Mouse (Mus musculus) erythroblast, embryonic 14.5 days (primary cell): Measurements from ENCODE around the gene Dnaic2. TPM values are rescaled to one million over a fixed set of nuclear protein-coding genes. Genes with fewer than 3 reads are reported as not detected.

ENCODE experiments used
- H3K27me3 ChIP-seq: 2 replicates; pipeline ENCODE4 v1.6.1; 2012; ENCODE audit warnings: inconsistent platforms; ENCODE audit not compliant: control insufficient read depth
- H3K36me3 ChIP-seq: 2 replicates; pipeline ENCODE4 v1.6.1; 2012; ENCODE audit warnings: mild to moderate bottlenecking, inconsistent platforms; ENCODE audit not compliant: control insufficient read depth
- H3K4me1 ChIP-seq: 2 replicates; pipeline ENCODE4 v1.6.1; 2012; ENCODE audit warnings: inconsistent platforms; ENCODE audit not compliant: control insufficient read depth
- H3K4me3 ChIP-seq: replicated peaks from 2 replicates; pipeline ENCODE3; 2012; ENCODE audit warnings: moderate library complexity, mild to moderate bottlenecking, inconsistent platforms
- H3K9me3 ChIP-seq: 2 replicates; pipeline ENCODE4 v1.6.1; 2012; ENCODE audit warnings: low read length, inconsistent platforms, mixed read lengths; ENCODE audit not compliant: control insufficient read depth
- GATA1 ChIP-seq: IDR thresholded peaks from 2 replicates; pipeline ENCODE4 v1.6.1; 2012; ENCODE audit warnings: low read length, inconsistent platforms, mixed read lengths
- TAL1 ChIP-seq: IDR thresholded peaks from 3 replicates; pipeline ENCODE4 v1.6.1; 2012; ENCODE audit warnings: low read length, inconsistent platforms, mixed read lengths
- polyA plus RNA-seq: library from polyadenylated mRNA; stranded (reverse); fragments of >175 nt; gene quantifications from 2 replicates; pipeline ENCODE4 v1.2.3, GENCODE M21; 2012

Dnaic2 gene
- polyA plus RNA-seq, 1 experiment: not detected

- no peak for TF ChIP-seq GATA1
- no peak for TF ChIP-seq TAL1
- Histone ChIP-seq H3K36me3 (no peaks in the 10 kb centered on the region), H3K4me1 (no peaks in the 10 kb centered on the region), H3K9me3 (no peaks in the 10 kb centered on the region), H3K4me3 (no peak overlapping the region), H3K27me3 (peaks cover 3% of the 10 kb centered on the region)
Observed at GRCm38 (mm10) chr11:114771896-114772295, 44.7 kb downstream of the Dnaic2 start.

GRCm38 (mm10) chr11:114780076-114780475 lies 52.9 kb downstream of the Dnaic2 start:
- Histone ChIP-seq H3K4me1 (no peaks in the 10 kb centered on the region), H3K27me3 (peaks cover 10% of the 10 kb centered on the region), H3K36me3 (no peaks in the 10 kb centered on the region), H3K4me3 (no peak overlapping the region), H3K9me3 (no peaks in the 10 kb centered on the region)
- TF ChIP-seq GATA1 (no peak), TAL1 (no peak)

GRCm38 (mm10) chr11:114785892-114786291 lies 58.7 kb downstream of the Dnaic2 start:
- TF ChIP-seq GATA1: no peak
- TF ChIP-seq TAL1: no peak
- Histone ChIP-seq H3K4me1 (no peaks in the 10 kb centered on the region), H3K9me3 (no peaks in the 10 kb centered on the region), H3K27me3 (peaks cover 56% of the 10 kb centered on the region), H3K36me3 (no peaks in the 10 kb centered on the region), H3K4me3 (no peak overlapping the region)

- TF ChIP-seq TAL1 (no peak), GATA1 (no peak)
- Histone ChIP-seq H3K27me3 (peaks cover 59% of the 10 kb centered on the region), H3K36me3 (no peaks in the 10 kb centered on the region), H3K4me3 (no peak overlapping the region), H3K4me1 (no peaks in the 10 kb centered on the region), H3K9me3 (no peaks in the 10 kb centered on the region)
Observed at GRCm38 (mm10) chr11:114786326-114786725, 59.1 kb downstream of the Dnaic2 start.

- H3K4me1 ChIP-seq: no peaks in the 10 kb centered on the region
- TF ChIP-seq TAL1 (no peak), GATA1 (no peak)
- H3K36me3 ChIP-seq: no peaks in the 10 kb centered on the region
- peaks cover 72% of the 10 kb centered on the region for H3K27me3 ChIP-seq
- H3K4me3 ChIP-seq: no peak overlapping the region
- no peaks in the 10 kb centered on the region for H3K9me3 ChIP-seq
Observed at GRCm38 (mm10) chr11:114787611-114788010, 60.4 kb downstream of the Dnaic2 start.

- TF ChIP-seq TAL1 (no peak), GATA1 (no peak)
- no peaks in the 10 kb centered on the region for H3K9me3 ChIP-seq
- peaks cover 86% of the 10 kb centered on the region for H3K27me3 ChIP-seq
- H3K4me1 ChIP-seq: no peaks in the 10 kb centered on the region; the same call in 1 of the 2 replicates
- no peaks in the 10 kb centered on the region for H3K36me3 ChIP-seq
- H3K4me3 ChIP-seq: no peak overlapping the region
Observed at GRCm38 (mm10) chr11:114789061-114789714, 62.0 kb downstream of the Dnaic2 start.

GRCm38 (mm10) chr11:114789716-114790115 lies 62.5 kb downstream of the Dnaic2 start:
- Histone ChIP-seq H3K9me3 (no peaks in the 10 kb centered on the region), H3K4me1 (no peaks in the 10 kb centered on the region; the same call in 1 of the 2 replicates), H3K27me3 (peaks cover 84% of the 10 kb centered on the region), H3K36me3 (no peaks in the 10 kb centered on the region), H3K4me3 (no peak overlapping the region)
- TF ChIP-seq TAL1 (no peak), GATA1 (no peak)

- Histone ChIP-seq H3K4me3 (no peak overlapping the region), H3K4me1 (no peaks in the 10 kb centered on the region; the same call in 1 of the 2 replicates), H3K9me3 (no peaks in the 10 kb centered on the region), H3K27me3 (peaks cover 82% of the 10 kb centered on the region), H3K36me3 (no peaks in the 10 kb centered on the region)
- TF ChIP-seq TAL1 (no peak), GATA1 (no peak)
Observed at GRCm38 (mm10) chr11:114790171-114790570, 63.0 kb downstream of the Dnaic2 start.

GRCm38 (mm10) chr11:114790841-114791240 lies 63.6 kb downstream of the Dnaic2 start:
- TF ChIP-seq GATA1: no peak
- TF ChIP-seq TAL1: no peak
- no peaks in the 10 kb centered on the region; the same call in 1 of the 2 replicates for H3K4me1 ChIP-seq
- no peaks in the 10 kb centered on the region for H3K9me3 ChIP-seq
- no peaks in the 10 kb centered on the region for H3K36me3 ChIP-seq
- peaks cover 75% of the 10 kb centered on the region for H3K27me3 ChIP-seq
- H3K4me3 ChIP-seq: no peak overlapping the region
